Mouse (Mus musculus) erythroblast, embryonic 14.5 days (primary cell): ENCODE measurements around the gene Shisa9. TPM values are rescaled to one million over a fixed set of nuclear protein-coding genes. Genes with fewer than 3 reads are reported as not detected.

Experiments used
- H3K27me3 ChIP-seq: 2 replicates; pipeline ENCODE4 v1.6.1; 2012; ENCODE audit warnings: inconsistent platforms; ENCODE audit not compliant: control insufficient read depth
- H3K36me3 ChIP-seq: 2 replicates; pipeline ENCODE4 v1.6.1; 2012; ENCODE audit warnings: mild to moderate bottlenecking, inconsistent platforms; ENCODE audit not compliant: control insufficient read depth
- H3K4me1 ChIP-seq: 2 replicates; pipeline ENCODE4 v1.6.1; 2012; ENCODE audit warnings: inconsistent platforms; ENCODE audit not compliant: control insufficient read depth
- H3K4me3 ChIP-seq: replicated peaks from 2 replicates; pipeline ENCODE3; 2012; ENCODE audit warnings: moderate library complexity, mild to moderate bottlenecking, inconsistent platforms
- H3K9me3 ChIP-seq: 2 replicates; pipeline ENCODE4 v1.6.1; 2012; ENCODE audit warnings: low read length, inconsistent platforms, mixed read lengths; ENCODE audit not compliant: control insufficient read depth
- GATA1 ChIP-seq: IDR thresholded peaks from 2 replicates; pipeline ENCODE4 v1.6.1; 2012; ENCODE audit warnings: low read length, inconsistent platforms, mixed read lengths
- TAL1 ChIP-seq: IDR thresholded peaks from 3 replicates; pipeline ENCODE4 v1.6.1; 2012; ENCODE audit warnings: low read length, inconsistent platforms, mixed read lengths
- polyA plus RNA-seq: library from polyadenylated mRNA; stranded (reverse); fragments of >175 nt; gene quantifications from 2 replicates; pipeline ENCODE4 v1.2.3, GENCODE M21; 2012

Shisa9 gene
- polyA plus RNA-seq, 1 experiment = not detected

DNA sequence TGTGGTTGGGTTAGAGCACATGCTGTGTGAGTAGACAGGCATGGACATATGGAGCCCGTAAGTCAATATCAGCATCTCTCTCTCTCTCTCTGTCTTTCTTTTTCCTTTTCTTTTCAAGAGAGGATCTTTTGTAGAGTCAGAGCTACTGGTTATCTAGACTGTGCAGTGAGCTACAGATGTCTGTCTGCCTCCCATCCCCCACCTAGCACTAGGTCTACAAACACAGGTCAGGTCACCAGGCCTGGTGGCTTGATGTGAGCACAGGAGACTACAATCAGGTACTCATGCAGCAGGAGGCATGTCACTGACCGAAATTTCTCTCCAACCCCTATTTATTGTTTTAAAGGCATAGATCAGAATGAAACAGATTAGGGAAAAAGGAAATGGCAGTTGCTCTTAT lies 219.1 kb downstream of the Shisa9 start:
- Histone ChIP-seq H3K27me3 (no peaks in the 10 kb centered on the region), H3K9me3 (no peaks in the 10 kb centered on the region), H3K36me3 (no peaks in the 10 kb centered on the region), H3K4me3 (no peak overlapping the region), H3K4me1 (no peaks in the 10 kb centered on the region)
- TF ChIP-seq GATA1 (no peak), TAL1 (no peak)

DNA sequence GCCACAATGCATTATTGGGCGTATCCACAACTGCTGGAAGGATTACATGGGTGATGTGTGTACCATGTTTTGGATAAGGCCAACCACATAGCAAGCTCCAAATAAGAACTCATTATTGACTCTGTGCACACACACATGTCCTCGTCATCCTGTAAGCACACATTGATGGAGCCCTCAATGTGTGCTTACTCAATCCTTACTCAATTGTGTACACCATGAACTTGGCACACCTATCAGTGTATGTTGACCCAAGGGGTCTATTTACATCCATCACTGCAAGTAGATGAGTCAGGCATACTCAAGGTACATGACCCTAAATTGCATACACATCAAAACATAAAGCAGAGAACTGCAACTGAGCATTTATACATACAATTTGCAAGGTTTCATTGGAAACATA lies 220.5 kb downstream of the Shisa9 start:
- TF ChIP-seq GATA1 (no peak), TAL1 (no peak)
- H3K4me3 ChIP-seq = no peak overlapping the region
- H3K36me3 ChIP-seq = no peaks in the 10 kb centered on the region
- no peaks in the 10 kb centered on the region for H3K27me3 ChIP-seq
- H3K9me3 ChIP-seq = no peaks in the 10 kb centered on the region
- H3K4me1 ChIP-seq = no peaks in the 10 kb centered on the region

DNA sequence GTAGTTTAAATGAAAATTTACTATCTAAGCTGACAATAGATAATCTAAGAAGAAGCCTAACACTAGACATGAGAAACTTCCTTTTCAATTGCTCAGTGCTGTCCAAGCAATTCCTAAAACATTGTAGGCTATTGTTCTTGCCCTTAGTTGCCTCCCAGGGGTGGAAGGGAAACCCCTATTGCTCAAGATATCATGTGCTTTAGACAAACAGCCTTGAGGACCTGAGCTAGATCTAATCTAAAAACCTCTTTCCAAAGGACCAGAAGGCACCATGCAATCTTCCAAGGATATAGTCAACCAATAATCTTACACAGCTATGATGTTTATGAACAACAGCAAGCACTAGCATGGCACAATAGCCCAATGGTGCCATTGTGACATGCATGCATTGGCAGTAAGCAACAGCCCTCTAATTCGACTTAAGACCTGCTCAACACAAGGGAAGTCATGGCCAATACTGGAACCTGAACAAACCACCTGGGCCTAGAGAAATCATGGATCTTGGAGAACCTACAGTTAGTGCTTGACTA lies 222.6 kb downstream of the Shisa9 start:
- Histone ChIP-seq H3K27me3 (no peaks in the 10 kb centered on the region), H3K36me3 (no peaks in the 10 kb centered on the region), H3K4me3 (no peak overlapping the region), H3K4me1 (no peaks in the 10 kb centered on the region), H3K9me3 (no peaks in the 10 kb centered on the region)
- no peak for TF ChIP-seq GATA1
- no peak for TF ChIP-seq TAL1

DNA sequence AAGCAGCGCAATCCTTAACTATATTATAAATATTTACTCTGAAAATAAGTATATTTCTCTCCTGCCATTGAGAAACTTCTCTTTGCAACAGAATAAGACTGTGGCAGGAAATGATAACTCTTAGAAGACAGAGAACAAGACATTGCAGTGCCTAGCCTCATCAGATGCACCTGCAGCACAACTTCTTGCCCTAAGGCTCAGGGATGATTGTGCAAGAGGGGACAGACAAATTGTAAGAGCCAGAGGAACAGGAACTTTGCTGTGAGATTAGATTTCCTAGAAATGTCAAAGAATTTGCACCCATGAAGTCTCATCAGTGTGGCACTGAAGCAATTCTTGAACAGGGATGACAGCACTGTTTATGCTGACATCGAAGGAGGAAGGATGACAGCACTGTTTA lies 223.0 kb downstream of the Shisa9 start:
- H3K4me3 ChIP-seq = no peak overlapping the region
- TF ChIP-seq GATA1 (no peak), TAL1 (no peak)
- H3K4me1 ChIP-seq = no peaks in the 10 kb centered on the region
- no peaks in the 10 kb centered on the region for H3K27me3 ChIP-seq
- H3K36me3 ChIP-seq = no peaks in the 10 kb centered on the region
- no peaks in the 10 kb centered on the region for H3K9me3 ChIP-seq

DNA sequence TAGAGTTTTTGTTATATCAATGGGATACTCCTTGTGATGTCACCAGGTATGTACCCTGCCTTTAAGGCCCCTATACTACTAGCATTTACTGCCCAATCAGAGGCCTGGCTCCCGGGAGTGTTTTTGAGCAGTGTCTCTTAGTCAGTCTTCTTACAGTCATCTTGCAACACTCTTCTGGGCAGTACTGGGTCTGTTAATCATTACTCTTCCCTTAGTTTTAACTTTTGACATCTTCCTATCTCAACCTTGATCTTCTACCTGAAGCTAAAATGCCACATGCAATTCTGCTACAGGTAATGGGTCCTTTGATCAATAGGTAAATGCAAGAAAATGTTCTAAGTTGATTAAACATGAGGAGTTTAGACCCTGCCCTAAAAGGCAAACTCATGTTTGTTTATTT lies 225.4 kb downstream of the Shisa9 start:
- Histone ChIP-seq H3K4me3 (no peak overlapping the region), H3K9me3 (no peaks in the 10 kb centered on the region), H3K36me3 (no peaks in the 10 kb centered on the region), H3K27me3 (no peaks in the 10 kb centered on the region), H3K4me1 (no peaks in the 10 kb centered on the region)
- TF ChIP-seq TAL1 (no peak), GATA1 (no peak)

DNA sequence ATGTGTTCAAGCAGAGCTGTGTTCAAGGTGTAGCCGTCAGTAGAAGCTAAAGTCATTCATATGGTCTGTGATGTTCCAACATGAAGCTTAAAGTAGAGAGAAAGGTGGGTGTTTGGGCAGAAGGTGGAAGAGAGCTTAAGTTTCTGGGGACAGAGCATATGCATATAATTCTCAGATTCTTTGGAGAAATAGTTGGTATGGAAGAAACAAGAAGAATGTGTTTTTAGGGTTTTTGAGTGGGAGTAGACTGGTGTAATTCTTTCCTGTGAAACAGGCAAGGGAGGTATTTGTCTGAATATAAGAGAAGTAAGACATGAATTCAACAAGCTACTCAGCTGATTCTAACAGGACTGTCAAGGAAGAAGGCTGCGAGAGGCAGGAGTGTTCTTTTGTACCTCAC lies 225.9 kb downstream of the Shisa9 start:
- Histone ChIP-seq H3K4me3 (no peak overlapping the region), H3K4me1 (no peaks in the 10 kb centered on the region), H3K9me3 (no peaks in the 10 kb centered on the region), H3K27me3 (no peaks in the 10 kb centered on the region), H3K36me3 (no peaks in the 10 kb centered on the region)
- TF ChIP-seq TAL1 = no peak
- no peak for TF ChIP-seq GATA1

DNA sequence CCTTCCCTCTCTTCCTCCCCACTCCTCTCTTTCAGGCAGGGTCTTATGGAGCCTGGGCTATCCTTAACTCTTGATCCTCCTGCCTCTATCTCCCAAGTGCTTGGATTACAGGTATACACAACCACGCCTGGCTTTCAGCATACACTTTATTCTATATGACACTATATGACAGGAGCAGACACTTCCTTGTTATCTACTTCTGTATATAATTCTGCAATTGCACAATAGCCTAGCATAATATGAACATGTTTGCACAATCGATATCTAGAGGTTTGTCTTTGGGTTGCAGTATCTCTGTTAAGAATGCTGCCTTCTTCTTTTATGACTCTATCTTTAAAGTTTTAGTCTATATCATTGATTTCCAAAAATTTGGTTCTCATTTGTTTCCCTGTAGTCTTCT lies 230.1 kb downstream of the Shisa9 start:
- H3K4me3 ChIP-seq = no peak overlapping the region
- no peaks in the 10 kb centered on the region for H3K36me3 ChIP-seq
- no peaks in the 10 kb centered on the region for H3K27me3 ChIP-seq
- no peaks in the 10 kb centered on the region for H3K9me3 ChIP-seq
- TF ChIP-seq TAL1 (no peak), GATA1 (no peak)
- H3K4me1 ChIP-seq = no peaks in the 10 kb centered on the region

DNA sequence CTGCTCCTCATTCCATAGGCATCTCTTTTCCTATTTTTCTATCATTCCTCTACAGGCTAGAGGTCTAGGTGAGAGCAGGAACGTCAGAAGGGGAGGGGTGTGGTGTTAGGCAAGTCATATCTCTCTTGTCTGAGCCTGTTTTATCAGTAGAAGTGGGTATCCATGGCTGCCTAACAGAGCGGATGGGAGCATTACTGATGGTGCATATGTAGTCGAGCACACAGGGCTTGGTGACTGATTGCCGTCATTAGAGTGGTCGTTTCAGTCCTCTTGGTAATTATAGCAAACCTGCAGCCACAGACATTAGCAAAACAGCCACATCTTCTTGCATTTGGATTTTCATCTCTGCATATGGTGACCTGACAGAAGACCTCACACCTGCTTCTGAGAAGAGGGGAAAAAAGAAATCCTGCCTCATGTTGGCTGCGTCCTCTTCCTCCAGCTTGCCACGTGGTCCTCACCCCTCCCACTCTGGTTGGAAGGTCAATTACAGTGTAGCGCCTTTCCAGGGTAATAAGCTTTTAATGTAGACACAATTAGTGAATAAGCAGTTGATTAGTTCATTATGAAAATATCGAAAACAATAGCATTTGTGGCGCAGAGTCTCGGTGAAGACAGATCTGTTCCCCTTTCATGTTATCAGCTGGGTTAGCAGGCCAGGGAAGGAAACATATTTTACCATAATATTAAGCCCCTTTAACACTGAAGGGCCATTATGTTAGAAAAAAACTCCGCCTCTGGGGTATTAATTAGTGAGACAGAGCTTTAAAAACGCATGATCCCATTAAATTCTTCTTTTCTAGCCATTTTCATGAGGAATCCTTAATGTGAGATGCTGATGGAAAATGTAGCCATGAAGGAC lies 233.6 kb downstream of the Shisa9 start:
- TF ChIP-seq GATA1 = no peak
- TF ChIP-seq TAL1 = no peak
- Histone ChIP-seq H3K4me3 (no peak overlapping the region), H3K36me3 (no peaks in the 10 kb centered on the region), H3K9me3 (no peaks in the 10 kb centered on the region), H3K4me1 (no peaks in the 10 kb centered on the region), H3K27me3 (no peaks in the 10 kb centered on the region)

DNA sequence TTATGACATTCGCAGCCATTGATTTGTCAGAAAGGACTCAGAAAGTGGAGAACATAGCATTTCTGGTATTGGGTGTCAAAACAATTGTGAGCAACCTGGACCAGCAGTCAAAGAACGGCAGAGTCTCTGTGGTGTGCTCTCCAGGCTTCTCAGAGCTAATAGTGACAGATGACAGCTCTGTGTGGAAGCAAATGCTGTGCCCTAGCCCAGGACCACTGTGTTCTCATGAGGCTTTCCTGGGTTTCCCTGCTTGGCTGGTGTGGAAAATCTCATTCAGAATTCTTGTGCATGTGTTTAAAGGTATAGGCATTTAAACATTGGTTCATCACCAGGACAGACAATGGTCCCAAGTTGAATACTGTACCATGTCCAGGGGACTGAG lies 234.2 kb downstream of the Shisa9 start:
- no peaks in the 10 kb centered on the region for H3K9me3 ChIP-seq
- no peaks in the 10 kb centered on the region for H3K27me3 ChIP-seq
- H3K36me3 ChIP-seq = no peaks in the 10 kb centered on the region
- H3K4me1 ChIP-seq = no peaks in the 10 kb centered on the region
- H3K4me3 ChIP-seq = no peak overlapping the region
- TF ChIP-seq TAL1 = no peak
- TF ChIP-seq GATA1 = no peak
